Comparison of ENCODE assay signal across 23 mouse cellular contexts in the genomic region with DNA sequence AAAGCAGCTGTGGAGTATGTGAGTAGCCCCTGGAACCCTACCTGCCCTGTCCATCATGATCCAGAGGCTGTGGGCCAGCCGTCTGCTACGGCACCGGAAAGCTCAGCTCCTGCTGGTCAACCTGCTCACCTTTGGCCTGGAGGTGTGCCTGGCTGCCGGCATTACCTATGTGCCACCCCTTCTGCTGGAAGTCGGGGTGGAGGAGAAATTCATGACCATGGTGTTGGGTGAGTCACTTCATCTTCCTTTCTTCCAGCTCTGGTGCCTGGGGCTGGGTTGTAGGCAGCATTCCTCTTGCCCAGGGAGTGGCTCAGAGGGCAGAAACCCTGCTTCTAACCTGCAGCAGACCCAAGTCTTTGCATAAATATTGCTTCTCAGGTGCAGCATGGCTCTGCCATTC.
"Had no signal": no experiment of that assay in that cellular context is flagged by ENCODE, and none has a peak within 500 bp of the region (broad histone marks: within the 10 kb centered on the region; RNA-seq: fewer than 3 reads in every experiment).

No protein-coding gene starts in this region.

- H3K27me3 ChIP-seq: lung, embryonic 15.5 days; midbrain, embryonic 12.5 days; neural tube, embryonic 13.5 days had no signal

- H3K27ac ChIP-seq: kidney, postnatal 0 days; layer of hippocampus, adult 2 months; limb, embryonic 13.5 days; liver, embryonic 14.5 days; lung, embryonic 15.5 days; neural tube, embryonic 13.5 days had no signal

- ATAC-seq: intestine, postnatal 0 days; liver, postnatal 0 days; midbrain, embryonic 16.5 days had no signal

- DNase-seq: kidney, adult 2 months; layer of hippocampus, adult 9-11 months; liver; liver, postnatal 0 days; lung, postnatal 14 days; lung, postnatal 4 days; retina, postnatal 1 day; right cerebral cortex, postnatal 25 days; spleen, adult 18-20 months; thymus, adult 2 months; thymus, postnatal 14 days; thymus, postnatal 4 days had no signal

- H3K36me3 ChIP-seq: limb, embryonic 10.5 days; limb, embryonic 13.5 days; lung, embryonic 15.5 days; neural tube, embryonic 13.5 days had no signal

- H3K4me3 ChIP-seq: layer of hippocampus, adult 2 months; limb, embryonic 10.5 days; limb, embryonic 13.5 days; lung, embryonic 15.5 days; midbrain, embryonic 12.5 days; myocyte; neural tube, embryonic 13.5 days had no signal

- H3K4me2 ChIP-seq: limb, embryonic 13.5 days; lung, embryonic 15.5 days; midbrain, embryonic 12.5 days; neural tube, embryonic 13.5 days had no signal

- H3K9me3 ChIP-seq: limb, embryonic 10.5 days; limb, embryonic 13.5 days; lung, embryonic 15.5 days; midbrain, embryonic 12.5 days; neural tube, embryonic 13.5 days had no signal

- H3K9ac ChIP-seq: limb, embryonic 13.5 days; liver, embryonic 14.5 days; liver, postnatal 0 days; lung, embryonic 15.5 days; midbrain, embryonic 12.5 days; neural tube, embryonic 13.5 days had no signal
